Mouse (Mus musculus) WW6 (cell line): ENCODE measurements around the gene Ms4a1.
"Not testable (repeated sequence)": the region's sequence is repeated elsewhere in the genome, so short reads cannot be mapped to it uniquely, and the experiment has no call there.

Experiments
- DNase-seq: peaks from one replicate; pipeline ENCODE4 v3.0.0-alpha.2; 2013; ENCODE audit warnings: low read depth, low spot score

Ms4a1 gene

DNA sequence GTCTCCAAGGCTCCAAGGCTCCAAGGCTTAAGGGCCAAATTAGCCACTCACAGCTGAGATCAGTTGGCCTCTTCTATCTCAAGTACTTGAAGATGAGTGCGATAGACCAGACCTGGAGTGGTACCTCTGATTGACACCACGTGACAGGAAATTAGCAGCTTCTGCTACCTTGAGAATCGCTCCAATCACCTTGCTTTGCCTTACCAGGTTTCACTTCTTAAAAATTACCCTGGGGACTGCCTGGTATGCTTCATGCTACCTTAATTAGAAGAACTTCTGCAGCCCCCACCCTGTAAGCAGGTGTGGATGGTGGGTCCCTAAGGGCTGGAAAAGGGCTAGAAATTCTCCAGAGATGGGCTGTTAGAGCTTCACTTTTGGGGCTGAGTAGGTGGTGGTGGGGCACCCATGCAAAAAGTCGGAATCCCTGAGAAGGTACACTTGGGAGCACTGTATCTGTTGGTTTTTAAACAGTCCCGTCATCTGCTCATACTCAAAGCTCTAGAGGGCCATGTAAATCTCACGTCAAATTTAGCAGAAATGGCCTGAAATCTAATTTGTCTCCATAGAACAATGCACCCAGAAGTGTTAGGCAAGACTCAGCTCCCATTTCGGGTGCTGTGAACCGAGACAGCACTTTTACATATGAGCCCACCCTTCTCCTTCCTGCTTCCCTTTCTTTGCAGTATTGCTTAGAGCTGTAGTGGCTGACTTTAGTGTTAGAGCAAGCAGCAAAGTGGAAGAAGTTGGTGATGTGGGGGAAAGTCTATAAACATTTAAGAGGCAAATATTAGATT, at the start of gene Ms4a1:
Ms4a1 (minus strand) TSS at position 190 of the 794 bp plus-strand sequence.
- DNase-seq: no peak

DNA sequence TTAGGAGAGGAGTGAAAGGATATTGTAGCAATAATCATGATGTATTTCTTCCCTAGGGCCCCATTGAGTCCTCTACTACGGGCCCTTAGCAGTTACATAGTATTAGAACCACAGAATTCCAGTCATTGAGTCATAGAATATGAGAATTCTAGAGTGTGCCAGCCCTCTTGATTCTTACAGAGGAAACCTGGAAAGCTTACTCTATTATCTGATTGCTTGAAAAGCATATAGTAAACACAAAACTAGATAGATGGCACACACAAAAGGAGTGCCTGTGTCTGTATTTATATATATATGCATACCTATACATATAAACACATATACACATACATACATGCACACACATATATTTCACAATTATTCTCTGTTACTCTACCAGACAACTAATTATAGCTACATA, 48.3 kb upstream of the Ms4a1 start, which contains the start of gene Ms4a14:
Ms4a14 (minus strand) TSS at position 101 of the 400 bp plus-strand sequence.
- no peak for DNase-seq

GRCm38 (mm10) chr19:11308888-11309287, 42.8 kb upstream of the Ms4a1 start:
- DNase-seq: no peak

GRCm38 (mm10) chr19:11299529-11299928, 33.5 kb upstream of the Ms4a1 start:
- DNase-seq: peak; percentile 34

DNA sequence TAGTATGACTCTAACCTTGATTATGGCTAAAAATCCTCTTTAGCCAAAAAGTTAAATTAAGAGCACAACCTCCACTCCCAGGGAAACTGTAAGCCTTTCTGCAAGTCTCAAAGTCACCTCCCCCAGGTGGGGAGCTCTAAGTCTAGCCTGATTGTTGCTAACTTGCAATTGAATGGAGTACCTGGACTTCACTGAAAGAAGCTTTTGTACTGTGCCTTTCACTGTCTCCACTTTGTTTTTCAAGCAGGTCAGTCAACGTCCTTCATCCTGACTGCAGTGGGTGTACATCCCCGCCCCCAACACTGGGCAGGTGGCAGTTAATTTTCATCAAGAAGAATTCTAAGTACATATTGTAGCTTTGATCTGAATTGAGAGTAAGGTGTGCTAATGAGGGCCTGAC, 32.9 kb upstream of the Ms4a1 start:
- DNase-seq: peak; percentile 26

DNA sequence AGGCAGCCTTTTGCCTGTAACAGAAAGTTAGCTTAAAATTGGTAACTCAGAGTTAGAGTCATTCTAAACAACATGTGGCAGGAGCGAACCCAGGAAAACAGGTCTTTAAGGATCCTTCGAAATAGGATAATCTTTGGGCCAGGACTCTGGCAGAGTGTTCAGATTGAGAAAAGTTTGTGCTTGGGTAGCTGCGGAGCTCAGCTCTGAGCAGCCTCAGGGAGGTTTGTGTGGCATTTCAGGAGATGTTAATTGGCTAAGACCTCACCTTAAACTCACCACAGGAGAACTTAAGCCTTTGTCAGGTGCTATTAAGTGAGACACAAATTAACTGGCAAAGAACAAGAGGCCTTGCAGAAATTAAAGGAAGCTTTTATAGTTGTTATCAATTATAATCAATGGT, 27.6 kb upstream of the Ms4a1 start:
- not testable (repeated sequence) for DNase-seq

DNA sequence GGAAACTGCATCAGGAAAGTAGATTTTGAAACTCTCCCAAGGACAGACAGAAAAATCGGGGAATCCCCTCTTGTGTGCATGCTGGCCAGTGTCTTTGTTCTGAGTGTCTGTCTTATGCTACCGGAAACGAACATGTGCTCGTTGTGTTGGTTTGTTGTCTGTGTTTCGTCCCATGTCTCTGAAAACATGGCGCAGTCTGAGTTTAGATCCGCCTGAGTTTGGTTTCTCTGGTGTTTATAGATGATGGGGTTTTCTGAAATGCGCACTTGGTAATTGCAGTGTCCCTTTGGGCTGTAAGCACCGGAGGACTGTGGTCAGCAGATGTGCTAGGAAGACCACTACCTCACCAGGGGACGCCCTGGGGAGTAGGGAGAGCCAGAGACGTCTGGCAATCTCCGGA, 26.9 kb upstream of the Ms4a1 start:
- DNase-seq: no peak

DNA sequence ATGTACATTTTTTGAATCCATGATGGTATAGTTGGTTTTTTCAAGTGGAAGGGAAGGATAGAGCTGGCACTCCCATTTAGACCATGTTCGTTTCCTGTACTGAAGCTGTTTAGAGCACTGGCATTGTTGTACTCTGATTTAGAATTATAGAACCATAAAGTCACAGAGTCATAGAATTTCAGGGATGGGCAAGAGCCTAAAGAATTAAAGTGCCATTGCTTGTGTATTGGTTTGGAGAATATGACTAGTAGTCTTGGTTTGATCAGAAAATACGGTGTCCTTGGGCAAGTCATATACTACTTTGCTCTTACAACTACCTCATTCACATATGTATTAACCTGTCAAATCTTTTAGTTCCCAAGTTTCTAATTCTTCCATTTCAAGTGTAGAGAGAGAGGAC, 17.7 kb upstream of the Ms4a1 start, which contains the start of gene Ms4a5:
Ms4a5 (minus strand) TSS at position 101 of the 400 bp plus-strand sequence.
- DNase-seq: no peak

GRCm38 (mm10) chr19:11280223-11280622, 14.2 kb upstream of the Ms4a1 start:
- DNase-seq: no peak

DNA sequence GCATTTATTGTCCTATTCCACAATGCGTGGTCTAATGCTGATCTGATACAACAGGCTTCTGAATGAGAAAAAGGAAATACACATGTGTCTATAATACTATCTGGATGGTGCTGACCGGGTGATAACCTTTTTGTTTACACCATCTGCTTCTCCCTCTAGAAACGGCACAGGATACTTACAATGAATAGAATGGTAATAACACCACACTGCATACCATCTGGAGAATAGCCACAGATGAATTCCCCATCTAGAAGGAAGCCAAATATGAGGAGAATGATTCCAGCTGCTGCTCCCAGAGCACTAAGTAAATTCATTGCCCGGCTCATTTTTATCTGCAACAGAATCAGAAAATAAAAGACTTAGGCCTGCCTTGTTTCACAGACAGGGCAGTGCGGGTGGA, 10.4 kb upstream of the Ms4a1 start:
- no peak for DNase-seq

- no peak for DNase-seq
These were observed 915 bp upstream of the Ms4a1 start for GRCm38 (mm10) chr19:11266956-11267355.

- no peak for DNase-seq
These were observed 1.3 kb downstream of the Ms4a1 start for GRCm38 (mm10) chr19:11264602-11265185.

DNA sequence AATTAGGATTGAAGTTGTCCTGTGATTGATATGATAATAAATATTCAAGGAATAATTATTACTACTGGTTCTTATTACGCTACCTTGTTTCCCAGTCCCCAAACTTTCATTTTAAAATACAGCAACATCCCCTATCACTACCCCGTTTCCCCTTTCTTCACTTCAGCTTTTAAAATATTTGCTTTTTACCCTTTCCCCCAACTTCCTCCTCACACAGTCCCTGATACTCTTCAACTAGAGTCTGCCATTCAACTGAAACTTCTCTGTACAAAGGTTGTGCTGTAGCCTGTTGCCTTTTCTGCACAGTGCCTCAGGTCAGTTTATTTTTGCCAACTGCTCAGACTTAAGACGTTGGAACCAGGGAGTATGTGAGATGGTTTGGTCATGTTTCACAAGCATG, 2.5 kb downstream of the Ms4a1 start:
- DNase-seq: no peak

DNA sequence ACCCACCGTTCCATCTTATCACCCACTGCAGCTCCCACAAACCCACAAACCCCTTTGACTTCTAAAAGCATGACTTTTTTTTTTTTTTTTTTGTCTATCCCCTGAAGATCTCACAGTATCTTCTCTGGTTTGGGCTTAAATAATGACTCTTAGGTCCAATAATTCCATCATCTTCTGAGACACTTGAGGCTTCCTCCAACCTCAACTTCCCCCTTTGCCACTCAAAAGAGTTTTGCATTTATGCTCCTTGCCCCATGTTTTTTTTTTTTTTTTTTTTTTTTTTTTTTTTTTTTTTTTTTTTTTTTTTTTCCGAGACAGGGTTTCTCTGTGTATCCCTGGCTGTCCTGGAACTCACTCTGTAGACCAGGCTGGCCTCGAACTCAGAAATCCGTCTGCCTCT, 3.1 kb downstream of the Ms4a1 start:
- not testable (repeated sequence) for DNase-seq

- DNase-seq: no peak
These were observed 4.5 kb downstream of the Ms4a1 start for GRCm38 (mm10) chr19:11261522-11261921.

DNA sequence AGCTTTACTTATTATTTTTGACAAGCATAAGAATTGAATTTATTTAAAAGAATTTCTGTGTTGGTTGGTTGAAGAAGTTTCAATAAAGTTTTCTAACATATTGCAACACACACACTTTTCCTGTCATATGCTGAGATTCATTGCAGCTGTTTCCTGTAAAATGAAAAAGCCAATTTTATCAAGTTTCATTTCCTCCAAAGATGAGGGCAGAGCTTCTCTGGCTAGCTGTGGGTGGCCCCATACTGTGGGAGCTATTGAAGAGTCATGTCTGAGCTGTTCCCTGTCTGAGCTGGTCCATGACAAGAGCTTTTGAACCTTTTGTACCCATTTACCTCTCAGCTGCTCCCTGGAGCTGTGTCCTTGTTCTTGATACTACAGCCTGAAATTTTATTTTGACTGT, 21.8 kb downstream of the Ms4a1 start:
- no peak for DNase-seq

- DNase-seq: no peak
These were observed 23.5 kb downstream of the Ms4a1 start for GRCm38 (mm10) chr19:11242560-11242959.

GRCm38 (mm10) chr19:11235820-11236219, 30.2 kb downstream of the Ms4a1 start:
- no peak for DNase-seq

DNA sequence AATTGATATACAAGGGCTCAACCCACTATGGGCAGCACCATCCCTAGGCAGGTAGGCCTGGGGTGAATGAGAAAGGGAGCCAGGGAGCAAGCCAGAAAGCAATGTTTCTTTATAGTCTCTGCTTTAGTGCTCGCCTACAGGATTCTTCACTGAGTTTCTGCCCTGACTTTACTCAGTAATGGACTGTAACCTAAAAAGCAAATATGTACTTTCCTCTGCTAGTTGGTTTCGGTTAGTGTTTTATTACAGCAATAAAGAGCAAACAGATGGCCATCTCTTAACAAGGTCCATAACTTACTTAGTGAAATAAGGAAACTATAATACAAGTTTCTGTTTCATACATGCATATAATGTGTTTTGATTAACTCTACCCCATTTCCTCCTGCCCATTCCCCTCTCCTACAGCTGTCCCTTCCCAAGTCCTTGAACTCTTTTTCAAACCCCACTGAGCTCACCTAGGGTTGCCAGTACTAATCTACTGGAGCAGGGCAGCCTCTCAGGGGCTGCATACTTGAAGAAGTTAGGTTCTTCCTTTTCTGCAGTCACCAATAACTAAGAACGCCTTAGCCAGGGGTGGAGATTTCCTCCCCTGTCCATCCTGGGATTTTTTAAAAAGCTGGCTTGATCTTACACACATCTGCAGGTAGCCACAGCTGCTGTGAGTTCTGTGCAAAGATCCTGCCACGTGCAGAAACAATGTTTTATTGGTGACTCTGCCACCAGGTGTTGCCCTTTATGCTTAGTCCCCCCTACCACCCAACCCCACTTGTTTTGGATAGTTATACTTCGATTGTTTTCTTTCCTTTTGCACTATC, 30.9 kb downstream of the Ms4a1 start:
- no peak for DNase-seq

- no peak for DNase-seq
These were observed 31.8 kb downstream of the Ms4a1 start for GRCm38 (mm10) chr19:11234244-11234643.

DNA sequence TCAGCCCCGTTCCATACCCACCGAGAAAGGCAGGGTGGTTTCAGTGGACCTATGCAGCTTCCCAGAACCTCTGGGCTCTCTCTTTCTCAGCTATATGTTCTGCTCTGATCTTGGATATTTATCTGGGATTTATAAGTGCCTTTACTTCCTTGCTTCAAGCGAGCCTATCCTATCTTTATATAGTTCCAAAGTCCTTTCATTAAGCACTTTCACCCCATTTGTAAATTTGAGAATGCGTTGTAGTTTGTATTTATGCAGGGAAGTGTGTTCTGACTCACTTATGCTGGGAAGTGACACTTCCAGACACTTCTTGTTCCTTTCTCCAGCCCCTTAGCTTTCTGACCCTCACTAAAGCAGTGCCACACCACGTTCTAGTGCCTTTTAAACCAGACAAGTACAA, 33.7 kb downstream of the Ms4a1 start, which contains the start of gene Ms4a12:
Ms4a12 (minus strand) TSS at position 101 of the 400 bp plus-strand sequence.
- no peak for DNase-seq
